Comparison of ENCODE assay signal across 15 mouse cellular contexts in the genomic region with DNA sequence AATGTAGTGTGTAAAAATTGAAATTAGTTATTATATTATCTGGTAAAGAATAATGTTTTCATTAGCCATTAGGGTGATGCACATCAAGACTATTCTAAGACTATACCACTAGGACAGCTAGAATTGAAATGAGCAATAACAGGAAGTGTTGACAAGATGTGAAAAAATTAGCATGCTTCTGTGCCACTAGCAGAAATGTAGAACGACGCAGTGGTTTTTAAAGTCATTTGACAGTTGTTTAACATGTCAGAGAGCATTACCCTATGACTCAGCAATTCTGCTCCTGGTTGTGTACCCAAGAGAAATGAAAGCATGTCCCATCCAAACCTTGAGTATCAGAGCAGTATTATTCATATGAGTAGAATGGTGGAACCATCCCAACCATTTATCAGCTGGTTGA.
"Had no signal": no experiment of that assay in that cellular context is flagged by ENCODE, and none has a peak within 500 bp of the region (broad histone marks: within the 10 kb centered on the region; RNA-seq: fewer than 3 reads in every experiment).

No protein-coding gene starts in this region.

- H3K4me3 ChIP-seq: megakaryocyte, embryonic 14.5 days; midbrain, embryonic 13.5 days; midbrain, embryonic 15.5 days; neural tube, embryonic 12.5 days; stomach, embryonic 15.5 days had no signal

- H3K36me3 ChIP-seq: midbrain, embryonic 13.5 days; midbrain, embryonic 15.5 days; neural tube, embryonic 12.5 days; stomach, embryonic 15.5 days had no signal

- H3K27me3 ChIP-seq: neural tube, embryonic 12.5 days; stomach, embryonic 15.5 days had no signal

- H3K9me3 ChIP-seq: midbrain, embryonic 13.5 days; midbrain, embryonic 15.5 days; neural tube, embryonic 12.5 days; stomach, embryonic 15.5 days had no signal

- ATAC-seq: midbrain, embryonic 13.5 days; midbrain, embryonic 15.5 days had no signal

- DNase-seq: lung, adult 18-20 months; lung, embryonic 14.5 days; lung, postnatal 10 days; lung, postnatal 4 days; right cerebral cortex, postnatal 14 days; thymus, adult 18-20 months; thymus, postnatal 14 days; thymus, postnatal 36 days had no signal

- H3K4me2 ChIP-seq: lung, embryonic 14.5 days; midbrain, embryonic 11.5 days; midbrain, embryonic 13.5 days; midbrain, embryonic 15.5 days; neural tube, embryonic 12.5 days; stomach, embryonic 15.5 days had no signal

- H3K9ac ChIP-seq: lung, embryonic 14.5 days; midbrain, embryonic 13.5 days; midbrain, embryonic 15.5 days; neural tube, embryonic 12.5 days; stomach, embryonic 15.5 days had no signal

- H3K27ac ChIP-seq: midbrain, embryonic 13.5 days; midbrain, embryonic 15.5 days; neural tube, embryonic 12.5 days; stomach, embryonic 15.5 days; stomach, postnatal 0 days had no signal

- H3K4me1 ChIP-seq: megakaryocyte, embryonic 14.5 days; midbrain, embryonic 13.5 days; midbrain, embryonic 15.5 days; neural tube, embryonic 12.5 days; stomach, embryonic 15.5 days had no signal
